Mouse (Mus musculus): ENCODE results near the gene Prdm1. TPM values are rescaled to one million over a fixed set of nuclear protein-coding genes. Genes with fewer than 3 reads are reported as not detected.

Prdm1 gene
- polyA plus RNA-seq, 1 experiment from 2014 or later = 0.33 TPM

DNA sequence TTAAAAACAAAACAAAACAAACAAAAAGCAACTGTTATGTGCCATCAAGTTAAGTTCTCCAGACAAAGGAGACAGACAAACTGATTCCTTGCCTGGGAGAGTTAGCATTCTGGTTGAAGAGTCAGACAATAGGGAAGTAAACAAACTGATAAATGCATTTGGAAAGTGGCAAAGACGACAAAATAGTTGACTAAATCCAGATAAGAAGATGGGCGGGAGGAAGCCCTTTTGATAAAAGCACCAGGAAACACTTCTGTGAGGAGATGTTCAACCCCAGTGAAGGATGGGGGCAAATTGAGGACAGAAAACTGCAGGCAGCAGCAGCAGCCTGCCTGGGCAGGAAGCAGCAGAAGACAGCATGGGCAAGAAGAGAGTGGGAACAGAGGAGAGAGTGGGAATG, 20.3 kb downstream of the Prdm1 start:
- no peaks in the 10 kb centered on the region for H3K36me3 ChIP-seq (ENCODE audit: control insufficient read depth, insufficient read depth, low read length)
- H3K9me3 ChIP-seq (replicated peaks; ENCODE audit: control insufficient read depth, low read length) = no peaks in the 10 kb centered on the region
- ATAC-seq (no peak), DNase-seq (ENCODE audit: low spot score) (no peak)
- no peak overlapping the region for H3K4me3 ChIP-seq (ENCODE audit: low read depth, low read length)
- H3K4me1 ChIP-seq (ENCODE audit: control insufficient read depth, insufficient read depth, low read length) = no peaks in the 10 kb centered on the region
- no peak overlapping the region for H3K9ac ChIP-seq (ENCODE audit: low read length)
- no peak overlapping the region for H3K4me2 ChIP-seq (ENCODE audit: low read length)
- WGBS = 37% methylated on average over 2 of the region's 2 CpGs
- 0 out of 2 replicates have a peak, but pooled peaks cover 4% of the 10 kb centered on the region for H3K27me3 ChIP-seq (replicated peaks; ENCODE audit: control insufficient read depth, insufficient read depth, low read length)
- H3K27ac ChIP-seq (ENCODE audit: low read depth, low read length) = no peak overlapping the region

DNA sequence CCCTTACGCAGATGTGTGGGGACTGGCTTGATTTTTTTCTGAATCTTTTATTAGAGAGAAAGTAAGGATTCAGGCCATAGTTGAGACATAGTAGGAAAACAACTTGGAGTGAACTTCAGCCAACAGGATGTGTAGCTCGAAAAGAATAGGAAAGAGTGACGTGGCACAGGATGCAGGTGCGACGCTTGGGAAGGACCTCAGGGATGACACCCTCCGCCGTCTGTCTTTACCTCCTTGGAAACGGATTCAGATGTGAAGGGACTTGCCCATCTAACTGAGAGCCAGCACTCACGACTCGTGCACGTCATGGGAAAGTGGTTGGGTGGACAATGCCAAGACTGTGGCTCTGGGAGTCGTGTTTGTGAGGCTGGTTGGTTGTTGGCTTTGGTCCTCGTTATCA, 25.4 kb downstream of the Prdm1 start:
- Histone ChIP-seq H3K27ac (ENCODE audit: low read depth, low read length) (no peak overlapping the region), H3K4me1 (ENCODE audit: control insufficient read depth, insufficient read depth, low read length) (no peaks in the 10 kb centered on the region), H3K4me2 (ENCODE audit: low read length) (no peak overlapping the region), H3K27me3 (replicated peaks; ENCODE audit: control insufficient read depth, insufficient read depth, low read length) (0 out of 2 replicates have a peak, but pooled peaks cover 4% of the 10 kb centered on the region), H3K9me3 (replicated peaks; ENCODE audit: control insufficient read depth, low read length) (no peaks in the 10 kb centered on the region), H3K4me3 (ENCODE audit: low read depth, low read length) (no peak overlapping the region), H3K9ac (ENCODE audit: low read length) (no peak overlapping the region), H3K36me3 (ENCODE audit: control insufficient read depth, insufficient read depth, low read length) (no peaks in the 10 kb centered on the region)
- DNase-seq (ENCODE audit: low spot score) (no peak), ATAC-seq (no peak)
- 60% methylated on average over 13 of the region's 13 CpGs for WGBS

DNA sequence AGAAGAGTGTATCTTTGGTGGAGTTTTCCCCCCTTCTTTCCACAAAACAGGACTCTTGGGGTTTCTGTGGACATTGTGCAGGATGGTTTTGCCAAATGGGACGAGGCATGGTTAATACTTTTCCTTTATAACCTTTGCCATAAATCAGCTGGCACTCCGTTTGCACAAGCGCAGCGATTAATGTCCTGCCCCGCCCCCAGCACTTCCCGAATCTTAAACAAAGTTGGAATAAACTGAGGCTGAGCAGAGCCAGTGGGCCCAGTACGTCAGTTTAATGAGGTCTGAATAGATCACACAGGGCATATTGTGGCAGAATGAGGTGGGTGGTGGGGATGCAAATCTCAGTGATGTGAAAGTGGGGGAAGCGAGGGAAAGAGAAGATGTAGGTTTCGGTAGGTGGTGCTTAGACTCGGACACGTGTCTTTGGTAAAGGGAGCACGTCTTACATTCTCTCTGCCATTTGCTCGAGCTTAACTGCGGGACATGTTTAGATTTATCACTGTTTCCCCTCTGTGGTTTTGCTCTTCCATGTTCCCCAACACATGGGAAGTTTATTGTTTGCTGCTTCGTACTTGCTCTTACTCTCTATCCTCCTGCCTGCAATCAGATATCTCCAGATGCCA, 28.3 kb downstream of the Prdm1 start:
- Histone ChIP-seq H3K4me2 (ENCODE audit: low read length) (no peak overlapping the region), H3K27ac (ENCODE audit: low read depth, low read length) (no peak overlapping the region), H3K4me1 (ENCODE audit: control insufficient read depth, insufficient read depth, low read length) (no peaks in the 10 kb centered on the region), H3K27me3 (replicated peaks; ENCODE audit: control insufficient read depth, insufficient read depth, low read length) (0 out of 2 replicates have a peak, but pooled peaks cover 4% of the 10 kb centered on the region), H3K9me3 (replicated peaks; ENCODE audit: control insufficient read depth, low read length) (no peaks in the 10 kb centered on the region), H3K36me3 (ENCODE audit: control insufficient read depth, insufficient read depth, low read length) (no peaks in the 10 kb centered on the region), H3K9ac (ENCODE audit: low read length) (no peak overlapping the region), H3K4me3 (ENCODE audit: low read depth, low read length) (no peak overlapping the region)
- no peak for ATAC-seq
- DNase-seq (ENCODE audit: low spot score) = no peak
- WGBS = 79% methylated on average over 15 of the region's 15 CpGs

DNA sequence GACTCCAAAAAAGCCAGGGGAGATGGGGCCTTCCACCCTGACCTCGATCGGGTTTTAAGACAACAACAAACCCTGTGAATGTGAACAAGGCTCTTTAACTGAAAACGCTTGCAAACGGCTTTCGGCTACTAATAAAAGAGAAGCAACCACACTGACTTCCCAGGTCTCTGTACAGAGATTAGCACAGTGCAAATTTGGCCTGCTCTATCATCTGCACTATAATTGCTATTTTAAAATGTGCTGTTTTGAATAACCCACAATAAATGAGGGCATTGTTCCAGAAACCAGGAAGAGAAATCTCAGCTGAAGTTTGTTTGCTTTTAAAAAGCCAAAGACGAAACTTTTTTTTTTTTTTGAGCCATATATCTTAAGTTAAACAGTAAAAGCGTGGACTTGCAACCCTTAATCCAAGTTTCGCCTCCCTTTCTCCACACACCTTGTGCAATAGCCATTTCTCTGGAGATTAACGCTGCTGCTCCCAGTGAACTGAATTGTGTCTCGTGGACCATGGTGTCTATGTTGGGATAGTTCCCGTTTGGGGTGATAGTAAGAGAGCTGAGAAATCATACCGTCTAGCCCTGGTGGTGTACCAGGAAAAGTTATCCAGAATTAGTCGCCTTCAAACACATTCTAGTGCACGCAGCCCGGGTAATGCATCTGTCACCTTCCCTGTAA, 34.3 kb downstream of the Prdm1 start:
- Histone ChIP-seq H3K27ac (ENCODE audit: low read depth, low read length) (no peak overlapping the region), H3K4me3 (ENCODE audit: low read depth, low read length) (no peak overlapping the region), H3K36me3 (ENCODE audit: control insufficient read depth, insufficient read depth, low read length) (no peaks in the 10 kb centered on the region), H3K9me3 (replicated peaks; ENCODE audit: control insufficient read depth, low read length) (no peaks in the 10 kb centered on the region), H3K9ac (ENCODE audit: low read length) (no peak overlapping the region), H3K4me2 (ENCODE audit: low read length) (no peak overlapping the region), H3K27me3 (replicated peaks; ENCODE audit: control insufficient read depth, insufficient read depth, low read length) (no peaks in the 10 kb centered on the region; the same call in 1 of the 2 replicates), H3K4me1 (ENCODE audit: control insufficient read depth, insufficient read depth, low read length) (peaks cover 8% of the 10 kb centered on the region; the same call in 1 of the 2 replicates)
- DNase-seq (ENCODE audit: low spot score) = no peak
- ATAC-seq = no peak
- 71% methylated on average over 15 of the region's 15 CpGs for WGBS

DNA sequence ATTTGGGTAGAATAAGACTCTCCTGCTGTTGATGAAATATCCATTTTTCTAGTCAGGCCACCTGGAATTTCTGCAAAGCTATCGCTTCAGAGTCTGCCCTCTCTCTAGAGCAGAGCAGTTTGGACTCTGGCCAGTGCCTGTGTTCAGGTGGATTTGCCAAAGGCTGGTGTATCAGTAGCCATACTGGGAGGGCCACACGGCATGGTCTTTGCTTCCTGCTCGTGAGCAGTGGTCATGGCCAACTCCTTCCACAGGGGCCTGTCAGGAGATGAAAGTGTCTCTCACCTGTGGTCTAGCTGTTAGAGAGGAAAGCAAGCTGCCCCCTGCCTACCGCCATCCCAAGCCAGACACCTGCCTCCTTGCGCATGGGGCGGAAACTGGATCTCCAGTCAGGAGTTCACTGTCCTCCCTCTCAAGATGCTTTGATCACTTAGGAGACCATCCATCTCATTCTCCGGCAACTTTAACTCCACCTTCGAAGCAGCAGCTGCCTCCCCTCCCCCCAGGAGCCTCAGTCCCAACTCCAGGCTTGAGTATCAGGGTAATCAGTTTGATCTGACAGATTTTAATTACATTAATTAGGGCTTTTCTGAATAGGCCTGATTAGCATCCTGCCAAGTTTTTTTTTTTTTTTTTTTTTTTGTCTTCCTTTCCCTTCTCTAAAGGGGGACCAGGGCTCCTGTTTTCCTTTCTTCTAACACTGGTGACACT, 35.3 kb downstream of the Prdm1 start:
- H3K27ac ChIP-seq (ENCODE audit: low read depth, low read length) = no peak overlapping the region
- H3K4me1 ChIP-seq (ENCODE audit: control insufficient read depth, insufficient read depth, low read length) = peaks cover 8% of the 10 kb centered on the region; the same call in 1 of the 2 replicates
- no peak overlapping the region for H3K4me2 ChIP-seq (ENCODE audit: low read length)
- no peak overlapping the region for H3K9ac ChIP-seq (ENCODE audit: low read length)
- 45% methylated on average over 8 of the region's 8 CpGs for WGBS
- H3K9me3 ChIP-seq (replicated peaks; ENCODE audit: control insufficient read depth, low read length) = no peaks in the 10 kb centered on the region
- DNase-seq (ENCODE audit: low spot score) (peak; percentile 79), ATAC-seq (peak; percentile 81)
- H3K36me3 ChIP-seq (ENCODE audit: control insufficient read depth, insufficient read depth, low read length) = no peaks in the 10 kb centered on the region
- H3K4me3 ChIP-seq (ENCODE audit: low read depth, low read length) = no peak overlapping the region
- no peaks in the 10 kb centered on the region; the same call in 1 of the 2 replicates for H3K27me3 ChIP-seq (replicated peaks; ENCODE audit: control insufficient read depth, insufficient read depth, low read length)

DNA sequence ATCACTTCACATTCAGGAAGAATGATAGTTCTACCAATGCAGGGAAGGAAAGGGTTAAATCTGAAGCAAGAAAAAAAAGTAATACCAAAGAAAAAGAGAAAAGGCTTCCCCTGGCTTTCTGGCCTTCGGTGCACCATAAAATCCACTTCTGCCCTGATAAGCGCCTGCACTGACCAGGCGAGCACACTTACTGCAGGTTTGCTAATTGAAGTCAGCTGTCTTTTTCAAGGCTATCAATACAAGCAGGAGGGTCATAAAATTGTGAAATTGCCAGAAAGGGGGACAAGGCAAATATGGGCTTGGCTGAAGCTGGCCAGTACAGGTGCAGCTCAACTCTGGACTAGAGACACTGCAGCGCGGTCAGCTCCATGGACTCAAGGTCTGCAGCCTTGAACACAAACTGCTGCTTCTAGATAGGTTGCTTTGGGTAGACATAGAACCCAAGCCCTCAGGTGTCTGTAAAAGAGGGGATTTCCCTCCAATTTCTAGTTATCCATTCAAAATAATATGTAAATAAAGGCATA, 37.3 kb downstream of the Prdm1 start:
- H3K4me3 ChIP-seq (ENCODE audit: low read depth, low read length) = no peak overlapping the region
- 85% methylated on average over 5 of the region's 5 CpGs for WGBS
- H3K9ac ChIP-seq (ENCODE audit: low read length) = no peak overlapping the region
- H3K27ac ChIP-seq (ENCODE audit: low read depth, low read length) = no peak overlapping the region
- no peak overlapping the region for H3K4me2 ChIP-seq (ENCODE audit: low read length)
- H3K27me3 ChIP-seq (replicated peaks; ENCODE audit: control insufficient read depth, insufficient read depth, low read length) = no peaks in the 10 kb centered on the region; the same call in 1 of the 2 replicates
- peaks cover 8% of the 10 kb centered on the region; the same call in 1 of the 2 replicates for H3K4me1 ChIP-seq (ENCODE audit: control insufficient read depth, insufficient read depth, low read length)
- DNase-seq (ENCODE audit: low spot score) (no peak), ATAC-seq (no peak)
- no peaks in the 10 kb centered on the region for H3K9me3 ChIP-seq (replicated peaks; ENCODE audit: control insufficient read depth, low read length)
- H3K36me3 ChIP-seq (ENCODE audit: control insufficient read depth, insufficient read depth, low read length) = no peaks in the 10 kb centered on the region

DNA sequence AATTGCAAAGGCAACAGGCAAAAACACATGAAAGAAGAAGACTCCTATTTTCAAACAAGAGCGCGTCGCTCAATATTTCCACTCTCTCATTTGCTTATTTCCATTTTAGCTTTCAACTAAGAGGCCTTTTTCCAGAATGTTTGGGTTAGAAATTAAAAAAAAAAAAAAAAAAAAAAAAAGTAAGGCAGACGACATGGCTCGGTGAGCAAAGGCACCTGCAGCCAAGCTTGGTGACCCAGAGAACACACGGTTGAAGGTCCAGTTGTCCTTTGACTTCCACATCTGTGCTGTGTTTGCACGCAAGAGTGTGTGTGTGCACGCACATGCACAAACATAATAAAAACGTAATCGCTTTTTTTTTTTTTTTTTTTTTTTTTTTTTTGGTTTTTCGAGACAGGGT, 41.2 kb downstream of the Prdm1 start:
- H3K36me3 ChIP-seq (ENCODE audit: control insufficient read depth, insufficient read depth, low read length) = no peaks in the 10 kb centered on the region
- WGBS = 90% methylated on average over 10 of the region's 11 CpGs
- no peak overlapping the region for H3K4me3 ChIP-seq (ENCODE audit: low read depth, low read length)
- no peak overlapping the region for H3K9ac ChIP-seq (ENCODE audit: low read length)
- H3K4me2 ChIP-seq (ENCODE audit: low read length) = no peak overlapping the region
- ATAC-seq = no peak
- H3K27me3 ChIP-seq (replicated peaks; ENCODE audit: control insufficient read depth, insufficient read depth, low read length) = no peaks in the 10 kb centered on the region
- no peaks in the 10 kb centered on the region for H3K9me3 ChIP-seq (replicated peaks; ENCODE audit: control insufficient read depth, low read length)
- DNase-seq (ENCODE audit: low spot score) = no peak
- no peak overlapping the region for H3K27ac ChIP-seq (ENCODE audit: low read depth, low read length)
- H3K4me1 ChIP-seq (ENCODE audit: control insufficient read depth, insufficient read depth, low read length) = no peaks in the 10 kb centered on the region

DNA sequence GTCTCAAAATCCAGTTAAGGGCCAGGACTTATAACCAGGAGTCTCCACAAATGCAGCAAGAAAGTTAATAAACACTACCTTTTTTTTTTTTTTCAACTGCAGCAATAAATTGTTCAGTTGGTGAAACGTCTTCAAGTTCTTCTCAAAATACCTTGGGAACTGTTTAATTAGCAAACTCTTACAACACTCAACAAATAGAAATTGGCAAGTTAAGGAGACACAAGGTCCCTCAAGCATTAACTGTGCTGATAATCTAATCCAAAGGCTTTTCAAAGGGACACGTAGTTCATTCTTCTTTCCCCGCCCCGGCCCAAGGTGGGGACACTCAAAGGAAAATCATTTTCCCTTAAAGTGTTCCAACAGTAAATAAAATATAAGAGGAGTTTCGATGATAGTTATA, 44.2 kb downstream of the Prdm1 start:
- ATAC-seq = no peak
- WGBS = 79% methylated on average over 5 of the region's 5 CpGs
- H3K36me3 ChIP-seq (ENCODE audit: control insufficient read depth, insufficient read depth, low read length) = no peaks in the 10 kb centered on the region
- no peak overlapping the region for H3K9ac ChIP-seq (ENCODE audit: low read length)
- H3K4me2 ChIP-seq (ENCODE audit: low read length) = no peak overlapping the region
- no peak overlapping the region for H3K27ac ChIP-seq (ENCODE audit: low read depth, low read length)
- no peak overlapping the region for H3K4me3 ChIP-seq (ENCODE audit: low read depth, low read length)
- H3K27me3 ChIP-seq (replicated peaks; ENCODE audit: control insufficient read depth, insufficient read depth, low read length) = no peaks in the 10 kb centered on the region
- DNase-seq (ENCODE audit: low spot score) = no peak
- no peaks in the 10 kb centered on the region for H3K9me3 ChIP-seq (replicated peaks; ENCODE audit: control insufficient read depth, low read length)
- H3K4me1 ChIP-seq (ENCODE audit: control insufficient read depth, insufficient read depth, low read length) = no peaks in the 10 kb centered on the region

Data from forebrain, embryonic 14.5 days (tissue).